Mouse (Mus musculus) heart, postnatal 0 days (tissue): ENCODE measurements around the gene C330007P06Rik.

Experiments
- CTCF ChIP-seq: IDR thresholded peaks from 2 replicates; pipeline ENCODE4 v1.5.1; 2016; ENCODE audit warnings: antibody characterized with exemption, control low read depth, low read depth
- EP300 ChIP-seq: IDR thresholded peaks from 2 replicates; pipeline ENCODE4 v1.6.1; 2016; ENCODE audit warnings: antibody characterized with exemption, low read depth

GRCm38 (mm10) chrX:36819575-36819974 is 54.3 kb downstream of the C330007P06Rik start:
- TF ChIP-seq CTCF (no peak), EP300 (no peak)
